Mouse (Mus musculus) left cerebral cortex, postnatal 10 days (tissue): ENCODE measurements around the gene C2cd6. TPM values are rescaled to one million over a fixed set of nuclear protein-coding genes. Genes with fewer than 3 reads are reported as not detected.

Experiments used
- DNase-seq, 2 experiments: peaks; one replicate each; pipeline ENCODE4 v3.0.0; 2021 to 2022; ENCODE audit warnings: low spot score in 2 of 2, mixed read lengths in 1 of 2; ENCODE audit errors: extremely low spot score in 1 of 2
- intact Hi-C: fragments of 180-260 bp; cut with DNase I; formaldehyde crosslinking; loops from one replicate; pipeline ENCODE4 v1.15.1; 2025
- total RNA-seq, 2 experiments: library from RNA; stranded (reverse); gene quantifications; 2 replicates each; pipeline ENCODE4 v1.2.3; 2021

Gene C2cd6
- under 1 TPM in 1 of 2 experiments, not detected in 1; 0.15 TPM for total RNA-seq

GRCm38 (mm10) chr1:59094705-59095104 lies at the start of gene C2cd6:
TSS of gene C2cd6 (minus strand) at chr1:59094900.
- DNase-seq = no peak
- intact Hi-C loops = no loop called here

GRCm38 (mm10) chr1:59142809-59143208 lies 48.1 kb upstream of the C2cd6 start:
- intact Hi-C loops = loop anchor here (10.0 kb wide), 1 partner anchor 368 kb away; no protein-coding TSS in a partner anchor
- DNase-seq = peak in 1 of 2 experiments; percentile 46

- DNase-seq = no peak
- intact Hi-C loops = loop anchor here (10.0 kb wide), 1 partner anchor 120 kb away; no protein-coding TSS in a partner anchor
These were observed 39.7 kb upstream of the C2cd6 start for GRCm38 (mm10) chr1:59134419-59134818.

- DNase-seq = no peak
- intact Hi-C loops = no loop called here
These were observed 34.2 kb upstream of the C2cd6 start for GRCm38 (mm10) chr1:59128879-59129278.

- intact Hi-C loops = no loop called here
- no peak for DNase-seq
These were observed 30.9 kb upstream of the C2cd6 start for GRCm38 (mm10) chr1:59125558-59125957.

- peak; percentile 90 to 97 for DNase-seq
- intact Hi-C loops = no loop called here
These were observed 25.2 kb upstream of the C2cd6 start, which contains the start of gene Tmem237 for GRCm38 (mm10) chr1:59119720-59120457. TSS of gene Tmem237 (minus strand) at chr1:59120408.

- intact Hi-C loops = no loop called here
- DNase-seq = no peak
These were observed 15.8 kb upstream of the C2cd6 start for GRCm38 (mm10) chr1:59110524-59110923.

GRCm38 (mm10) chr1:59102071-59102470 lies 7.4 kb upstream of the C2cd6 start:
- intact Hi-C loops = loop anchor here (10.0 kb wide), 1 partner anchor 187 kb away; no protein-coding TSS in a partner anchor

GRCm38 (mm10) chr1:59101020-59101419 lies 6.3 kb upstream of the C2cd6 start:
- intact Hi-C loops = loop anchor here (10.0 kb wide), 1 partner anchor 186 kb away; no protein-coding TSS in a partner anchor

More at GRCm38 (mm10) chr1:59102071-59102470, 7.4 kb upstream of the C2cd6 start:
- no peak for DNase-seq

GRCm38 (mm10) chr1:59070867-59071266 lies 23.8 kb downstream of the C2cd6 start:
- DNase-seq = no peak
- intact Hi-C loops = no loop called here

More at GRCm38 (mm10) chr1:59101020-59101419, 6.3 kb upstream of the C2cd6 start:
- no peak for DNase-seq

GRCm38 (mm10) chr1:59067976-59068375 lies 26.7 kb downstream of the C2cd6 start:
- intact Hi-C loops = loop anchor here (10.0 kb wide), 1 partner anchor 53 kb away; no protein-coding TSS in a partner anchor
- DNase-seq = peak; percentile 1 to 45

- DNase-seq = no peak
- intact Hi-C loops = loop anchor here (10.0 kb wide), 1 partner anchor 49 kb away; no protein-coding TSS in a partner anchor
These were observed 31.0 kb downstream of the C2cd6 start for GRCm38 (mm10) chr1:59063697-59064096.

- intact Hi-C loops = no loop called here
- no peak for DNase-seq
These were observed 37.7 kb downstream of the C2cd6 start for GRCm38 (mm10) chr1:59056955-59057354.

GRCm38 (mm10) chr1:59051306-59051705 lies 43.4 kb downstream of the C2cd6 start:
- intact Hi-C loops = no loop called here
- DNase-seq = no peak

GRCm38 (mm10) chr1:59037723-59038122 lies 57.0 kb downstream of the C2cd6 start:
- intact Hi-C loops = no loop called here
- DNase-seq = peak in 1 of 2 experiments; percentile 4

- no peak for DNase-seq
- intact Hi-C loops = no loop called here
These were observed 73.1 kb downstream of the C2cd6 start for GRCm38 (mm10) chr1:59021556-59021955.

GRCm38 (mm10) chr1:59009250-59009649 lies 85.5 kb downstream of the C2cd6 start:
- peak in 1 of 2 experiments; percentile 17 for DNase-seq
- intact Hi-C loops = no loop called here
